Mouse (Mus musculus): ENCODE measurements around the gene Herpud1. TPM values are rescaled to one million over a fixed set of nuclear protein-coding genes. Genes with fewer than 3 reads are reported as not detected.

The Herpud1 gene
- polyA plus RNA-seq, 1 experiment from 2014 or later = 52.0 TPM

DNA sequence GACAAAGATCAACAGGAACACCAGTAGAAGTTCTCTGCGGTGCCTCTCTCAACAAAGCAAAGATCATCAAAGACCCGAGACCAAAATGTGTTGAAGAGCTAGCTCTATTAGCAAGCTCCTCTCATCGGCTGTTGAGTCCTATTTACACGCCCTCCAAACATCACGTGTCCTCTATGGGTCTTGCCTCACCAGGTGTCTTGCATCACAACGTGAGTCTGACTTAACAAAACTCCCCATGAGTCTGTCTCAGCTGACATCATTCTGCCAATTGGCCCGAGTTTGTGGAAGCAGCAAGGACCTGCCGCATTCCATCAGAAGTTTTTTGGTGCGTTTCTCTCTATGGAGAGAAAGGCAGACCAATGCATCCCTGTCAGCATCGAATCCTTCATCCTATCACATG, 41.7 kb downstream of the Herpud1 start:
- no peaks in the 10 kb centered on the region for H3K9me3 ChIP-seq
- H3K36me3 ChIP-seq (replicated peaks) = no peaks in the 10 kb centered on the region
- no peak overlapping the region for H3K9ac ChIP-seq
- H3K27me3 ChIP-seq = peaks cover 11% of the 10 kb centered on the region
- no peak overlapping the region for H3K4me2 ChIP-seq
- no peak overlapping the region for H3K4me3 ChIP-seq (replicated peaks)
- no peak for ATAC-seq (ENCODE audit: low FRiP score)
- WGBS = 82% methylated on average over 10 of the region's 10 CpGs
- no peaks in the 10 kb centered on the region for H3K4me1 ChIP-seq
- no peak overlapping the region for H3K27ac ChIP-seq

- ATAC-seq (ENCODE audit: low FRiP score) = no peak
- H3K9ac ChIP-seq = no peak overlapping the region
- H3K9me3 ChIP-seq = no peaks in the 10 kb centered on the region
- H3K27me3 ChIP-seq = peaks cover 16% of the 10 kb centered on the region
- WGBS = 76% methylated on average over 4 of the region's 4 CpGs
- H3K27ac ChIP-seq = no peak overlapping the region
- H3K4me2 ChIP-seq = no peak overlapping the region
- H3K4me3 ChIP-seq (replicated peaks) = no peak overlapping the region
- H3K36me3 ChIP-seq (replicated peaks) = no peaks in the 10 kb centered on the region
- no peaks in the 10 kb centered on the region for H3K4me1 ChIP-seq
These were observed 42.2 kb downstream of the Herpud1 start for GRCm38 (mm10) chr8:94428420-94428819.

GRCm38 (mm10) chr8:94429376-94429775, 43.1 kb downstream of the Herpud1 start:
- Histone ChIP-seq H3K4me3 (replicated peaks) (no peak overlapping the region), H3K9ac (no peak overlapping the region), H3K27me3 (peaks cover 25% of the 10 kb centered on the region), H3K36me3 (replicated peaks) (no peaks in the 10 kb centered on the region), H3K4me2 (no peak overlapping the region), H3K4me1 (peaks cover 7% of the 10 kb centered on the region), H3K27ac (no peak overlapping the region), H3K9me3 (no peaks in the 10 kb centered on the region)
- ATAC-seq (ENCODE audit: low FRiP score) = no peak
- whole genome bisulfite sequencing = 87% methylated on average over 7 of the region's 7 CpGs

DNA sequence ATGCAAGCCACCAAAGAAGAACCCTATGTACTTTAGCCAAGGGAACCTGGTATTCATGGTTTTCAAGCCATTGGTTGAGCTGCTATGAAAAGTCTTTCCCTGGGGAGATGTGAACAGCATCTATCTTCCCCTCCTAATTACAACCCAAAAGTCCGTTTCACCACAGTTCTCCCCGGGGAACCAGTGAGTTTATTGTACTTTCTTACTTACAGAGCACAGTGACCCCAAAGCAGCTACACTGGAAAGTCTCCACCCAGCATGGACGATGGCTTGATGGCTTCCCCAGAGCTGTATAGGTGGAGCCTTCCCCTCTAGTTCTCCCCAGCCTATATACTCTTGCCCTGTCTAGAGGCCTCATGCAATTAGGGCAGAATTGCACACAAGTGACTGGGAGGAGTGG, 46.0 kb downstream of the Herpud1 start:
- WGBS = 81% methylated on average over 3 of the region's 3 CpGs
- no peak for ATAC-seq (ENCODE audit: low FRiP score)
- H3K4me3 ChIP-seq (replicated peaks) = no peak overlapping the region
- H3K4me1 ChIP-seq = peaks cover 7% of the 10 kb centered on the region
- H3K4me2 ChIP-seq = no peak overlapping the region
- H3K27ac ChIP-seq = no peak overlapping the region
- H3K9me3 ChIP-seq = no peaks in the 10 kb centered on the region
- H3K36me3 ChIP-seq (replicated peaks) = no peaks in the 10 kb centered on the region
- H3K27me3 ChIP-seq = peaks cover 29% of the 10 kb centered on the region
- H3K9ac ChIP-seq = no peak overlapping the region

GRCm38 (mm10) chr8:94433981-94434466, 47.8 kb downstream of the Herpud1 start, which contains the start of gene Nlrc5:
Gene Nlrc5 (plus strand): TSS chr8:94434356.
- peak; percentile 36; the same call in 1 of the 2 replicates for ATAC-seq (ENCODE audit: low FRiP score)
- H3K9me3 ChIP-seq = no peaks in the 10 kb centered on the region

DNA sequence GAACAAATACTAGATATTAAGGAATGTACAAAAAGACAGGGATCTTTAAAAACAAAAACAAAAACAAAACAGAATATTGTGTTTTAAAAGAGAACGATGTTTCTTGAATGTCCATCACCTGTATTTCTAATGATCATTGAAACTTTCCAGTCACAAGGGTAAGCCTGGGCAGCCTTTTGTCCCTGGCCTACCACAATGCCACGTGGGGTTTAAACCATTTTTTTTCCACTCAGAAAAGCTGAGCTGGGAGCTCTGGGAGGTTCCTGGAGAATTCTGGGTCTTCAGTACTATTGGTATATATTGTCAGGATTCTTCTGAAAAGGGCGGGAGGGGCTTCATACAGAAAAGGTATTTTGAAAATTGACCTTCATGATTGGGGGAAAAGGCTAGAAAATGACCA, 48.7 kb downstream of the Herpud1 start:
- WGBS = 71% methylated on average over 3 of the region's 3 CpGs
- no peak overlapping the region for H3K4me2 ChIP-seq
- peaks cover 29% of the 10 kb centered on the region for H3K27me3 ChIP-seq
- peaks cover 7% of the 10 kb centered on the region for H3K4me1 ChIP-seq
- no peak for ATAC-seq (ENCODE audit: low FRiP score)
- H3K36me3 ChIP-seq (replicated peaks) = no peaks in the 10 kb centered on the region
- no peak overlapping the region for H3K9ac ChIP-seq
- no peak overlapping the region for H3K27ac ChIP-seq
- no peaks in the 10 kb centered on the region for H3K9me3 ChIP-seq
- H3K4me3 ChIP-seq (replicated peaks) = no peak overlapping the region

More at GRCm38 (mm10) chr8:94433981-94434466, 47.8 kb downstream of the Herpud1 start, which contains the start of gene Nlrc5:
- Histone ChIP-seq H3K27me3 (peaks cover 29% of the 10 kb centered on the region), H3K4me3 (replicated peaks) (peak within 1 kb of the TSS; percentile 41), H3K4me1 (peaks cover 7% of the 10 kb centered on the region), H3K9ac (peak within 1 kb of the TSS; percentile 48), H3K4me2 (peak within 1 kb of the TSS; percentile 81), H3K36me3 (replicated peaks) (no peaks in the 10 kb centered on the region), H3K27ac (no peak within 1 kb of the TSS)
- 3% methylated on average over 29 of the region's 29 CpGs for WGBS

- 89% methylated on average over 15 of the region's 15 CpGs for WGBS
- ATAC-seq (ENCODE audit: low FRiP score) = no peak
- no peak overlapping the region for H3K9ac ChIP-seq
- no peak overlapping the region for H3K27ac ChIP-seq
- peaks cover 29% of the 10 kb centered on the region for H3K27me3 ChIP-seq
- no peak overlapping the region for H3K4me2 ChIP-seq
- H3K36me3 ChIP-seq (replicated peaks) = no peaks in the 10 kb centered on the region
- peaks cover 7% of the 10 kb centered on the region for H3K4me1 ChIP-seq
- no peaks in the 10 kb centered on the region for H3K9me3 ChIP-seq
- no peak overlapping the region for H3K4me3 ChIP-seq (replicated peaks)
These were observed 49.3 kb downstream of the Herpud1 start for GRCm38 (mm10) chr8:94435397-94436111.

DNA sequence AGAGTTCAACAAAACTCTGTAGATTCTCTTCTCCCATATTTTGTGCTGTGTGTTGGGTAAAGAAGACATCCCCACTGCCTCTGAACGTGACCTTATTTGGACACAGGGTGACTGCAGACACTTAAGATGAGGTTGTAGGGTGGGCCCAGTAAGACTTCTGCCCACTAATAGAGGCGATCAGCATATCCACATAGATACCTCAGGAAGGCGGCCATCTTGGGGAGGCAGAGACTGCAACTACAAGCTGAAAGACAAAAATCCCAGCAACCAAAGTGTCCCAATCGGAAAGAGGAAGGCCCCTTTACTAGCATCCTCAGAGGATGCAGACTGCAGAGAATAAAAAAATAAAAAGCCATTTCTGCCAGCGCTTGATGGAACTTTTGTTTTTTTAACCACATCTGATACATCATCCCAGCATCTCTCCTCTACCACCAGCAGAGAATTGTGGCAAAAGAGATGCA, 49.9 kb downstream of the Herpud1 start:
- 93% methylated on average over 5 of the region's 5 CpGs for WGBS
- Histone ChIP-seq H3K27ac (no peak overlapping the region), H3K9me3 (no peaks in the 10 kb centered on the region), H3K36me3 (replicated peaks) (no peaks in the 10 kb centered on the region), H3K4me2 (no peak overlapping the region), H3K4me3 (replicated peaks) (no peak overlapping the region), H3K4me1 (peaks cover 7% of the 10 kb centered on the region), H3K27me3 (peaks cover 29% of the 10 kb centered on the region), H3K9ac (no peak overlapping the region)
- ATAC-seq (ENCODE audit: low FRiP score) = no peak

DNA sequence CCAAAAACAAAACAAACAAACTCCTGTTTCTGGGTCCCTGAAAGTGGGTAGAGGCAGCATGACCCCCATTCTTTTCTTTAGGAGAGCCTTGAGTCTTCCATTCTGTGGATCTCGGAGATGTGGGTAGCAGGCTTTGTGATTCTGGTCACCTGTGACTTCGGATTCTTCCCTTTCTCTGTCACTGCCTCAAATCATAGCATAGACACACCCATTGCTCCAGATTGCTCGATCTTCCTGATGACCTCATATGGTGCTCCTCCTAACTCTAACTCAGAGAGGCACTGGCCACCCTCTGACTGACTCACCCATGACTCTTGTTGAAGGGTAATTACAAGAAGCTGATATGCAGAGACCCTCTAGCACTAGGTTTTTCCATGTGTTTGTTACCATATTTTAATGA, 50.7 kb downstream of the Herpud1 start:
- H3K4me3 ChIP-seq (replicated peaks) = no peak overlapping the region
- WGBS = 87% methylated on average over 3 of the region's 3 CpGs
- no peak overlapping the region for H3K4me2 ChIP-seq
- H3K9ac ChIP-seq = no peak overlapping the region
- H3K27ac ChIP-seq = no peak overlapping the region
- peaks cover 7% of the 10 kb centered on the region for H3K4me1 ChIP-seq
- H3K36me3 ChIP-seq (replicated peaks) = no peaks in the 10 kb centered on the region
- peaks cover 28% of the 10 kb centered on the region for H3K27me3 ChIP-seq
- no peaks in the 10 kb centered on the region for H3K9me3 ChIP-seq
- no peak for ATAC-seq (ENCODE audit: low FRiP score)

DNA sequence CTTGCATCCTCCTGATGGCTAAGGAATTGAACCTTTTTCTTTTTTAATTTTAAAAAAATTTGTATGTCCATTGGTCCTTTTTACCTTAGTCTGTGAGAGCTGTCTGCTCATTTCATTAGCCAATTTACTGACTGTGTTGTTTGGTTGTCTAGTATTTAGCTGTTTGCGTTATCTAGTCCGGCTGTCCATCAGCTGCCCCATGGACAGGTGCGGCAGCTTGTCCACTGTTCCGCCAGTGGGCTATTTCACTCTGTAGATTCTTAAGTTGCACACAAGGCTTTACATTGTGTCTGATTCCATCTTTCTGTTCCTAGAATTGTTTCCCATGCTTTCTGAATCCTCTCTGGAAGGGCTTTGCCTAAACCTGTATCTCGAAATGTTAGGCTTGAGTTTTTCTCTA, 52.4 kb downstream of the Herpud1 start:
- ATAC-seq (ENCODE audit: low FRiP score) = no peak
- WGBS = 93% methylated on average over 5 of the region's 5 CpGs
- H3K4me3 ChIP-seq (replicated peaks) = no peak overlapping the region

DNA sequence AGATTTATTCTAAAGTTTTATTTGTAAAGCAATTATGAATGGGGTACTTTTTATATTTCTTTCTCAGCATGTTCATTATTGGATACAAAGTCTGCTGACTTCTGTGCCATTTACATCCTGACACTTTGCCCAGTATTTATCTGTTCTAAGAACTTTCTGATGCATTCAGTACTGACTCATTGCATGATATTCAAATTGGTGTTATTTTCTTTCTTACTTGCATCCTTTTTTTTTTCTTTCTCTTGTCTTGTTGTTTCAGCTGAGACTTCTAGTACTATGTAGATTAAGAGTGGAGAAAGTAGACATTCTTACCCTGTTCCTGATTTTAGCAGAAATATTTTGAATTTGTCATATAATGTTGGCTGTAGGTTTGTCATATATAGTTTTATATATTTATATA, 53.5 kb downstream of the Herpud1 start:
- H3K27me3 ChIP-seq = 0 out of 2 replicates have a peak, but pooled peaks cover 3% of the 10 kb centered on the region
- no peak overlapping the region for H3K4me2 ChIP-seq
- H3K4me1 ChIP-seq = no peaks in the 10 kb centered on the region
- ATAC-seq (ENCODE audit: low FRiP score) = no peak
- no peak overlapping the region for H3K4me3 ChIP-seq (replicated peaks)
- H3K27ac ChIP-seq = no peak overlapping the region
- no peaks in the 10 kb centered on the region for H3K9me3 ChIP-seq
- no peaks in the 10 kb centered on the region for H3K36me3 ChIP-seq (replicated peaks)
- H3K9ac ChIP-seq = no peak overlapping the region

More for the DNA sequence above, 52.4 kb downstream of the Herpud1 start:
- Histone ChIP-seq H3K9me3 (no peaks in the 10 kb centered on the region), H3K27me3 (peaks cover 11% of the 10 kb centered on the region), H3K9ac (no peak overlapping the region), H3K4me2 (no peak overlapping the region), H3K27ac (no peak overlapping the region), H3K4me1 (peaks cover 7% of the 10 kb centered on the region), H3K36me3 (replicated peaks) (no peaks in the 10 kb centered on the region)

DNA sequence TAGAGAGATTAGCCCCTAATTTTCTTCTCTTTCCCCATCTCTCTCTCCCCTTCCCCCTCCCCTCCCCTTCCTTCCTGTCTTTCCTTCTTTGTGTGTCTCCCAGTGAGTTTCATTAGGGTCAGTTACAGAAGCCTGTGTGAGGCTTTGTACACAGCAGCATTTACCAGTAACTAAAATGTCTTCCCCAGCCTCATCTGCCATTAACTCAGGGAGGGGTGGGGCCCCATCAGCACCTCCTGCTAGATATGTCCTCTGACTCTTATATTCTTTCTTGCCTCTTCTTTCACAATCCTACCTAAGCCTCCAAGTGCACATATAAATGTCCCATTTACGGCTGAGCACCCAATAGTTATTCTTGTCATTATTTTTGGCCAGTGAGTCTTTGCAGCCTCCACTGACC, 54.2 kb downstream of the Herpud1 start:
- 85% methylated on average over 1 of the region's 1 CpGs for WGBS
- H3K4me1 ChIP-seq = no peaks in the 10 kb centered on the region
- no peak overlapping the region for H3K27ac ChIP-seq
- H3K4me2 ChIP-seq = no peak overlapping the region
- no peaks in the 10 kb centered on the region for H3K36me3 ChIP-seq (replicated peaks)
- ATAC-seq (ENCODE audit: low FRiP score) = no peak
- no peaks in the 10 kb centered on the region for H3K9me3 ChIP-seq
- 0 out of 2 replicates have a peak, but pooled peaks cover under 1% of the 10 kb centered on the region for H3K27me3 ChIP-seq
- H3K9ac ChIP-seq = no peak overlapping the region
- no peak overlapping the region for H3K4me3 ChIP-seq (replicated peaks)

DNA sequence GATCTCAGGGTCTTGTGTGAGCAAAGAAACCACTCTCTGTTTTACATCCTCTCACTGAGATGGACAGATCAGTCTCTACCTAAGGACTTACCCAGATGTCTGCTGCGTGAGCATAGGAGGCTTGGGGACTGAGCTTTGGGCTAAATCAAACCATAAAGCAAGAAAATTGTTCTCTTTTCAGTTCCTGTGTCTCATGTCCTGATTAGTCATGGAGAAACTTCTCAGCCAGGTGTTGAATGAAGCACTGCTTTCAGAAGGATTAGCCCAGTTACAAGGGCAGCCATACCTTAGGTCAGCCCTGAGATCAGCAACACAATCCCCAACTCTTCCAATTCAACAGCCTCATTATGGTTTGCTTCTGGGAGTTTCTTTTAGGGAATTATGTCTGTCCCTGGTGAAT, 55.4 kb downstream of the Herpud1 start:
- H3K9ac ChIP-seq = no peak overlapping the region
- no peak for ATAC-seq (ENCODE audit: low FRiP score)
- H3K36me3 ChIP-seq (replicated peaks) = no peaks in the 10 kb centered on the region
- H3K9me3 ChIP-seq = no peaks in the 10 kb centered on the region
- no peaks in the 10 kb centered on the region for H3K27me3 ChIP-seq
- WGBS = 100% methylated on average over 1 of the region's 1 CpGs
- no peak overlapping the region for H3K27ac ChIP-seq
- H3K4me2 ChIP-seq = no peak overlapping the region
- no peak overlapping the region for H3K4me3 ChIP-seq (replicated peaks)
- no peaks in the 10 kb centered on the region for H3K4me1 ChIP-seq
